Mouse (Mus musculus): Measurements from ENCODE around the gene Rab31. TPM values are rescaled to one million over a fixed set of nuclear protein-coding genes. Genes with fewer than 3 reads are reported as not detected.

The Rab31 gene
- polyA plus RNA-seq, 1 experiment from 2014 or later = 58.6 TPM

DNA sequence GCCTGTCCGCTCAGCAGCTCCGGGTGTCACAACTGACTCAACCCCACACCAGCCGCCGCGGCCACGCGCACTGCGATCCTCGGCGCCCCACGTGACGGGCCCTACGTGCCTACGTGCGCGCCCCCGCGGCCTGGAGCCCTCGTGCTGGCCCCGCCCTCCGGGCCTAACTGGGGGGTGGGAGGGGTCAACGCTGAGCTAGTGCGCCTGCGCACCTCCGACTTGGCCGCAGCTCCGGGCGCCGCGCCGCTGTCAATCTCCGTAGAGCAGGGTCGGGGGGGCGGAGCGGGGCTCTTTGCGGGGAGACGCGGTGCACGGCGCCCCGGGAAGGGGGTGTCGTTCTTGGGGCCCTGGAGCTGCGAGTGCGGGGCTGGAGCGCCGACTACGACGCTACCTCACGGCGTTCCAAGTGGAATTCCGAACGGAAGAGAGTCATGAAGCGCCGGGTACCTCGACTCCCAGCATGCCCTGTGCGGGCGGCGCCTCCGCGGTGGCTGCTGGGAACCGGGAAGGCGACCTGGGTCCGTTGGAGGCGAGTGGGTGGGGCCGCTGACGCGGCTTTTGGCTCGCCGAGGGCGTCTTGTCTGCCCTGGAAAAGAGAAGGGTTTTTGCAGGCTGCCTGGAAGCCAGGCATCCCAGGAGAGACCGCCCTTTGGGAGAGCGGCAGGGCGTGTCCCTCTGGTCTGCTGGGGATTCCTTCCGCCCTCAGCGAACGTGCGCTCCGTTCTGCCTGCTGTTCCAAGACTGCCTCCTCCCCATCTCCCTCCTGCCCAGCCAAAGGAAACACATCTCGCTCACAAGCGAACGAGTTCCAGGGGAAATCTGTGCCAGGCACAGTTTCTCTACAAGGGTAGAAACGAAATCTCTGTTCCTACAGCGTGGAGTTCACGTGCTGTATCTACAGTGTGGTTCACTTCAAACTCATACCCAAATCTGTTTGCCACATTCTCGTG lies 158.8 kb downstream of the Rab31 start, which contains the start of gene Vapa:
Gene Vapa (minus strand): TSS at position 93 of the 950 bp plus-strand sequence.
- no peaks in the 10 kb centered on the region for H3K27me3 ChIP-seq (ENCODE audit: poor library complexity, severe bottlenecking)
- peaks cover 38% of the 10 kb centered on the region for H3K4me1 ChIP-seq
- H3K36me3 ChIP-seq (replicated peaks) = peaks cover 12% of the 10 kb centered on the region
- DNase-seq (ENCODE audit: extremely low spot score, low spot score) = peak; percentile 96
- WGBS = under 1% methylated on average over 85 of the region's 85 CpGs
- H3K4me3 ChIP-seq = peak within 1 kb of the TSS; percentile 91
- no peaks in the 10 kb centered on the region for H3K9me3 ChIP-seq
- peak within 1 kb of the TSS; percentile 99 for H3K27ac ChIP-seq

DNA sequence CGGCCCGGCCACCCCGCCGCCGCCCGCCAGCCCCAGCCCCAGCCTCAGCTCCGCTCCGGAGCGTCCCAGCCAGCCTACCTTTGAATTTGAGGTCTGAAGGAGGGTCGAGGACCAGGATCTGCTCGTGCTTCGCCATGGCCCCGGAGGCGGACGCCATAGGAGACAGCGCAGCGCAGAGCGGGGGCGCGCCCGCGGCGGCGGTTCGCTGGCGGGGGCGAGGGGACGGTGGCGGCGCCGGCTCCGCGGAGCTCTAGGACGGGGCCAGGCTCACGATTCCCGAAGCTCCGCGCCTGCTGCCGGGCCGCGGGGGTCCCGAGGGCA lies 159.4 kb downstream of the Rab31 start:
- Histone ChIP-seq H3K9me3 (no peaks in the 10 kb centered on the region), H3K4me3 (peak overlapping the region; percentile 91), H3K4me1 (peaks cover 44% of the 10 kb centered on the region), H3K27me3 (ENCODE audit: poor library complexity, severe bottlenecking) (no peaks in the 10 kb centered on the region), H3K36me3 (replicated peaks) (peaks cover 13% of the 10 kb centered on the region), H3K27ac (peak overlapping the region; percentile 99)
- WGBS = 0% methylated on average over 40 of the region's 42 CpGs
- DNase-seq (ENCODE audit: extremely low spot score, low spot score) = no peak

DNA sequence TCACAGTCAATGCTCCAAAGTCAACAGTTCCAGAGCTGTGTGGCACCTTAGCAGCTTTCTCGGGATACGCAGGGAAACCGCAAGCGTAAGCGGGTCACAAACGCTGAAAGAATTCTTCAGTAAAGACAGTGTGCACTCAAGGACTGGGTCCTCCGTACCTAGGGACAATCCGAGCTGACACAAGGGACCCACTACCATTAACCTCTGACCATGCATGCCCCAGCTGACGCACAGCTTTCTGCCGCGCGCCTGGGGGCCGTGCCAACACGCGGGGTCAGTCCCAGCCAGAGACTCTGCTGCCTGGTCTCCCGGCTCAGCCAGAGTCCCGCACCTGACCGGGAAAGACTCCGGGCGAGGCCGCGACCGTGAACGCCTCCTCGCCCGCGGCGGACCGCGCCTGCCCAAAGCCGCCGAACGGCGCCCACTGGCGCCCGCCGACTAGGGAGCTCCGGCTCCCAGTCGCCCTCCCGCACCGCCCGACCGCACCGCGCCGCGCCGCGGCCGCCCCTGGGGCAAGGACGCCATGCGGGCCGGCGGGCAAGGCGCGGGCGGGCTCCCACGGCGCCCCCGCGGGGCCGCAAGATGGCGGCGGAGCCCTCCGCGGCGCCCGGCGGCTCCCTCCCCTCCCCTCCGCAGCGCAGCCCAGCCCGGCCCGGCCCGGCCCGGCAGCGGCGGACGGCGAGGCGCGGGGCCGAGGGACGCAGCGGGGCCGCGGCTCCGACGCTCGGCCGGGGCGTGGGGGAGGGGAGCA lies 160.0 kb downstream of the Rab31 start:
- Histone ChIP-seq H3K4me1 (peaks cover 50% of the 10 kb centered on the region), H3K36me3 (replicated peaks) (peaks cover 13% of the 10 kb centered on the region), H3K27ac (peak overlapping the region; percentile 99), H3K9me3 (no peaks in the 10 kb centered on the region), H3K27me3 (ENCODE audit: poor library complexity, severe bottlenecking) (no peaks in the 10 kb centered on the region), H3K4me3 (peak overlapping the region; percentile 91)
- under 1% methylated on average over 81 of the region's 91 CpGs for WGBS
- DNase-seq (ENCODE audit: extremely low spot score, low spot score) = peak; percentile 60

DNA sequence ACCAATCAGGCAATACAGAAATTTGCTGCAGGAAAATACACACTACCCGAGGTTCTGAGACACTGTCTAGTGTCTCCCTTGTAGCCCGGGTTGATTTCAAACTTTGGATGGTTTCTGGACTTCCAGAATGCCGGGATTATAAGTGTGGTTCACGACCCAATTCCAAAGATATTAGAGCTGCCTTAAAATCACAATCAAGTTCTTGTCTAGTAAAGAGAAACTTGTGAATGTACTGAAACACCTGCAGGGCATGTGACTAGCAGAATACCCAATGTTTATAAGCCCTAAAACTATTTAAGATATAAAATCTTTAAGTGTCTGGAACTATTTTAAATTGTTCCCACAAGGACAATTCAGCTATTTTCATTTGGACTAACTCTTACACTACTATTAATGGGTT lies 160.8 kb downstream of the Rab31 start:
- peaks cover 13% of the 10 kb centered on the region for H3K36me3 ChIP-seq (replicated peaks)
- no peak for DNase-seq (ENCODE audit: extremely low spot score, low spot score)
- H3K27me3 ChIP-seq (ENCODE audit: poor library complexity, severe bottlenecking) = no peaks in the 10 kb centered on the region
- H3K4me3 ChIP-seq = peak overlapping the region; percentile 91
- no peak overlapping the region for H3K27ac ChIP-seq
- peaks cover 54% of the 10 kb centered on the region for H3K4me1 ChIP-seq
- H3K9me3 ChIP-seq = no peaks in the 10 kb centered on the region
- 15% methylated on average over 4 of the region's 4 CpGs for WGBS

DNA sequence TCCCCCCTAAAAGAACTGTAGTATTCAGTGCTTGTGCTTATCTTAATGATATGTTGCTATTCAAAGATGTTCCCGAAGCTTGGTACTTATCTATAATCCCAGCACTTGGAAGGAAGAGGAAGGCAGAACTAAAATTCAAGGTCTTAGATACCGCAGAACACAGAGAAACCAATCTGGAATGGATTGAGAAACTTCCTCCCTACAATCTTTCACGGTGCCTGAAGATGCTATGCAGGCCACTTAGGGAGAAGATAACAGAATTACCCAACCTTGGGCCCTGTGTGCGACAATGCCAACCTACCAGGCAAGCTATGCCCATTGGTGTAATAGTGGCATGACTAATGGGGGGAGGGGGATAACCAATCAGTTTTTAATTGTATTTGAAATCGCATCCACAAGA lies 163.8 kb downstream of the Rab31 start:
- Histone ChIP-seq H3K36me3 (replicated peaks) (peaks cover 13% of the 10 kb centered on the region), H3K4me1 (peaks cover 53% of the 10 kb centered on the region), H3K4me3 (no peak overlapping the region), H3K27me3 (ENCODE audit: poor library complexity, severe bottlenecking) (no peaks in the 10 kb centered on the region), H3K9me3 (no peaks in the 10 kb centered on the region), H3K27ac (no peak overlapping the region)
- no peak for DNase-seq (ENCODE audit: extremely low spot score, low spot score)
- WGBS = 81% methylated on average over 5 of the region's 5 CpGs

DNA sequence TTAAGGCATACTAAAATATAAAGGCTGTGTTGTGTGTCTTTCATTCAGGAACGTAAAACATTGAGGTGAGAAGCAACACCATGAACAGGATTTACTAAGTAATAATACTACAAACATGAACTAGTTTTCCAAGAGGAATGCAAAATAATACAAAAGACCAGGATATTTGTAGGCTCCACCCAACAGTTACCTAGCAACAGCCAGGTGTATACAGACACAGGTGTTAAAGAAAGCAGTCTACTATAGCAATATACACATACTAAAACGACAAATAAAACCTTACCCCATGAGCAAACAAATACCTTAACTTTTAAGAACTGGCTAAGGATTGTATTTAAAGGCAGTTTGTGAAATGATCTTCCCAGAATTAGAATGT lies 164.3 kb downstream of the Rab31 start:
- no peak for DNase-seq (ENCODE audit: extremely low spot score, low spot score)
- H3K4me3 ChIP-seq = no peak overlapping the region
- peaks cover 13% of the 10 kb centered on the region for H3K36me3 ChIP-seq (replicated peaks)
- H3K9me3 ChIP-seq = no peaks in the 10 kb centered on the region
- WGBS = 88% methylated on average over 2 of the region's 2 CpGs
- peaks cover 53% of the 10 kb centered on the region for H3K4me1 ChIP-seq
- H3K27ac ChIP-seq = no peak overlapping the region
- no peaks in the 10 kb centered on the region for H3K27me3 ChIP-seq (ENCODE audit: poor library complexity, severe bottlenecking)

DNA sequence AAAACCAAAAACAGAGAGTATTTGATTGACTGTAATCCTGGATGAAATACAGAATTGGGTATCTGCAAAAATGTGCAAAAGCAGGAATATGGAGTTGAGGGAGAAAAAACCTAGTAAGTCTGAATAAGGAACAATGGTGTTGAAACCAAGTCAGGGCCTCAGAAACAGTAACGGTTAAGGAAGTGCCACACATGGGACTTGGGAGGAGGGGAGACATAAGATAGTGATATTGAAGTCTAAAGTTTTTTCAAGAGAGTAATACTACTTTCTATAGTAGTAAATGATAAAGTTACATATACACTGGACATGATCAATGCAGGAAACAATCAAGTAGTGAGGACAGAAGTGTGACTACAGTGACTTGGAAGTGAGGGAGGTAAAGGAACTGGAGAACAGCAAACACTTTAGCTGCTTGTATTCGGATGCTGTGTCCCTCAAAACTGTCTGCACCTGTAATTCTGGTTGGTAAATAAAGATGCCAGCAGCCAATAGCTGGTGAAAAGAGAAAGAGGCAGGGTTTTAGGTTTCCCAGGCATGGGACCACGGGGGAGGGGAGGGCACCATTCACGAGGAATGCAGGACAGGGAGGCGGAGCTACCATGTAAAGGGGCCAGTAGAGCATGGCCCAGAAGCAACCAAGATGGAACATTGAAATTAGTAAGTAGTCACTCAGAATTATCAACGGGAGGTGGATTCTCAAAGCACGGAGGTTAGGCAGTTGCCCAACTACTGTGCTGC lies 164.8 kb downstream of the Rab31 start:
- DNase-seq (ENCODE audit: extremely low spot score, low spot score) = no peak
- 52% methylated on average over 7 of the region's 7 CpGs for WGBS
- Histone ChIP-seq H3K4me1 (peaks cover 53% of the 10 kb centered on the region), H3K36me3 (replicated peaks) (peaks cover 13% of the 10 kb centered on the region), H3K27me3 (ENCODE audit: poor library complexity, severe bottlenecking) (no peaks in the 10 kb centered on the region), H3K4me3 (no peak overlapping the region), H3K27ac (no peak overlapping the region), H3K9me3 (no peaks in the 10 kb centered on the region)

DNA sequence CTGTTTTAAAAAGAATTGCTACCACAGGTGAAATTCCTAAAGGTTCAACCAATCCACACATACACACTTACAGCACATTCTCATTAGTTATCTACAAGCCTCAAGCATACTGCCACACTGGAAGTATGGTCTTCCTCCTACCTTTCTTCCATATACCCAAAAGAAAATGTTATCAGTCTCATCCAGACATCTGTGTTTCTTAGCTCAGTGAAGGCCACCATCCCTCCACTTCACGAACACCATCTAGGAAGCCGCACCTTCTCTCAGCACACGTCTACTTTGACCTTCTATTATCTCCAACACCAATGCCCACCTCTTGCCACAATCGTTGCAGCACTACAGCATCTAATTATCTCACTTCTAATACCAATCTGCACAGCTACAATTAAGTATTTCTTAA lies 166.5 kb downstream of the Rab31 start:
- 89% methylated on average over 4 of the region's 4 CpGs for WGBS
- no peak overlapping the region for H3K27ac ChIP-seq
- H3K36me3 ChIP-seq (replicated peaks) = peaks cover 13% of the 10 kb centered on the region
- H3K4me1 ChIP-seq = peaks cover 43% of the 10 kb centered on the region
- DNase-seq (ENCODE audit: extremely low spot score, low spot score) = no peak
- no peaks in the 10 kb centered on the region for H3K9me3 ChIP-seq
- H3K27me3 ChIP-seq (ENCODE audit: poor library complexity, severe bottlenecking) = no peaks in the 10 kb centered on the region
- no peak overlapping the region for H3K4me3 ChIP-seq

DNA sequence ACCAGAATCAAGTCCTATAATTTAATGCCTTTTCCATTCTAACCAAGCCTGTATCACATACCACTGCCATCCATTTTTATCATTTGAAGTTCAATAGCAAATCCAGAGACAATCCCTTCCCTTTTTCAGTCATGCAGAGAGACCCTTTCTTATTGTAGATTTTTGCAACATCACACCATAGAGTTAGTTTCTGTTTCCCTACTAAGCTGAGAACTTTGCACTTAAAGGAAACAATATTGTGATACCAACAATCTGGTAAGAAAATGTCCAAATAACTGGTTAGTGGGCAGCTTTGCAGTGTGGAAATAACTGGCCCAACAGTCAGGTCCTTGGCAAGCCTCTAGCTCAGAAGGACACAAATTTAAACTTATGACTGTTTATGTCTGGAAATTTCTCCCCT lies 167.7 kb downstream of the Rab31 start:
- no peaks in the 10 kb centered on the region for H3K27me3 ChIP-seq (ENCODE audit: poor library complexity, severe bottlenecking)
- no peak overlapping the region for H3K4me3 ChIP-seq
- peaks cover 42% of the 10 kb centered on the region for H3K4me1 ChIP-seq
- no peak for DNase-seq (ENCODE audit: extremely low spot score, low spot score)
- H3K36me3 ChIP-seq (replicated peaks) = peaks cover 13% of the 10 kb centered on the region
- H3K27ac ChIP-seq = no peak overlapping the region
- no peaks in the 10 kb centered on the region for H3K9me3 ChIP-seq

DNA sequence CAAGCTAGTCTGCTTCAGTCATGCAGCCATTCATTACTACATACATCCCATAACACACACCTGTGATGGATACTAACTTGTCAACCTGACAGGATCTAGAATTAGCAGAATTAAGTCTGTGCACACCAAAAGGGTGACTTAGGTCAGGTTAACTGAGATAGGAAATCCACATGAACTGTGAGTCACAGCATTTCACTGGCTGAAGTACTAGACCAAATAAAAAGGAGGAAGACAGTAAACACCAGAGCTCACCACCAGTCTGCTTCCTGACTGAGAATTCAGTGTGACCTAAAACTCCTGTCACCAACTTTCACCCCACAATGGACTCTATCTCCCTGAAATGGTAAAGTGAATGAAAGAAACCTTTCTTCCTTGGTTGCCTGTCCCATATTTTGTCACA lies 168.2 kb downstream of the Rab31 start:
- no peaks in the 10 kb centered on the region for H3K27me3 ChIP-seq (ENCODE audit: poor library complexity, severe bottlenecking)
- peaks cover 7% of the 10 kb centered on the region for H3K36me3 ChIP-seq (replicated peaks)
- H3K4me1 ChIP-seq = peaks cover 37% of the 10 kb centered on the region
- H3K4me3 ChIP-seq = no peak overlapping the region
- no peak for DNase-seq (ENCODE audit: extremely low spot score, low spot score)
- H3K9me3 ChIP-seq = no peaks in the 10 kb centered on the region
- H3K27ac ChIP-seq = no peak overlapping the region

Data from forebrain, embryonic 10.5 days (tissue).